Mouse (Mus musculus): ENCODE measurements around the gene Plcg2.

GRCm38 (mm10) chr8:117547945-117548344, 49.9 kb downstream of the Plcg2 start:
- TF ChIP-seq POLR2A (IDR thresholded peaks at IDR 0.05; ENCODE audit: insufficient read depth, low read depth, low read length) (no peak), CTCF (IDR thresholded peaks at IDR 0.05; ENCODE audit: insufficient read depth, low read depth, low read length) (no peak)

Measured in olfactory bulb, adult 2 months (tissue).